23 mouse cellular contexts compared by ENCODE assay signal in the genomic region with DNA sequence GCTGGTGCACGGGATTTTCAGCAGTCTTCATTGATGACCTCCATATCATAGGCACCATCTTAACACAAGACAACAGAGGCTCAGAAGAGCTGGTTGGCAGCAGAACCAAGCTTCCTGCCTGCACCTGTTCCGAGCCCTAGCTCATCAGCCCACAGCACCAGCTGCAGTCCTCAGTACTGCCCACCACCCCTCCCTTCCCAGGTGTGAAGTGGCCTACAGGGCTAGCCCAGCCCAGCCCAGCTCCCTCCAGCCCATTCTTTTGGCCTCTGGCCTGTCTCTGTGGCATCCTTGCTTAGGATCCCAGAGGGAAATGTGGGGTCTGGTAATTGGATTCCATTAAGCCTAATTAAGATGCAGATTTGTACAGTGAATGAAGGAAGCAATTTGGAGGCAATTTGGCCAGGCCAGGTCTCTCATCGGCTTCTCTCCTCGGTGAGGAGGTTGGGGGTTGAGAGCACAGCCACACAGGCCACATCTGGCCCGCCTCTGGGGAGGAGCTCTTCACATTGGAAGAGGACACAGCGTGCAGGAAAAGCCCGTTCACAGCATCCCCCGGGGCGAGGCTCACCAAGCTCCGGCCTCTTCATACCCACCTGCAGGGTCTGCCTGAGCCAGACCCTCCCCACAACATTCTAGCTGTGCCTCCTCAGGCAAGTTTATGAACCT. TPM values are rescaled to one million over a fixed set of nuclear protein-coding genes. Genes with fewer than 3 reads are reported as not detected.
DNase-seq lines count a peak whose midpoint lies in the region; ATAC-seq and TF ChIP-seq lines count a peak whose summit lies in the region.
"Had no signal": no experiment of that assay in that cellular context is flagged by ENCODE, and none has a peak within 500 bp of the region (broad histone marks: within the 10 kb centered on the region; RNA-seq: fewer than 3 reads in every experiment).

No protein-coding gene starts in this region.

- 25% methylated on average over 10 of the region's 10 CpGs for WGBS in forebrain, embryonic 14.5 days
- 36% methylated on average over 10 of the region's 10 CpGs for WGBS in forebrain, embryonic 11.5 days
- WGBS in midbrain, embryonic 16.5 days: 42% methylated on average over 10 of the region's 10 CpGs
- WGBS in midbrain, embryonic 15.5 days: 35% methylated on average over 10 of the region's 10 CpGs
- WGBS in forebrain, postnatal 0 days: 32% methylated on average over 10 of the region's 10 CpGs
- 28% methylated on average over 10 of the region's 10 CpGs for WGBS in neural tube, embryonic 15.5 days

- H3K27me3 ChIP-seq in forebrain, embryonic 14.5 days (replicated peaks; ENCODE audit: control insufficient read depth, insufficient read depth, low read length): no peaks in the 10 kb centered on the region
- H3K27me3 ChIP-seq in forebrain, embryonic 11.5 days (ENCODE audit: control insufficient read depth, insufficient read depth, low read length): no peaks in the 10 kb centered on the region
- no peaks in the 10 kb centered on the region for H3K27me3 ChIP-seq in midbrain, embryonic 16.5 days (ENCODE audit: control insufficient read depth, insufficient read depth, low read depth, low read length)
- no peaks in the 10 kb centered on the region for H3K27me3 ChIP-seq in midbrain, embryonic 15.5 days (replicated peaks)
- H3K27me3 ChIP-seq in forebrain, postnatal 0 days (ENCODE audit: insufficient read depth, low read length): no peaks in the 10 kb centered on the region
- no peaks in the 10 kb centered on the region for H3K27me3 ChIP-seq in neural tube, embryonic 15.5 days (replicated peaks)
- H3K27me3 ChIP-seq: Patski had no signal

- no peaks in the 10 kb centered on the region for H3K36me3 ChIP-seq in forebrain, embryonic 14.5 days (ENCODE audit: control insufficient read depth, insufficient read depth, low read length)
- no peaks in the 10 kb centered on the region for H3K36me3 ChIP-seq in forebrain, embryonic 11.5 days (ENCODE audit: control insufficient read depth, insufficient read depth, low read length)
- H3K36me3 ChIP-seq in midbrain, embryonic 16.5 days (ENCODE audit: control insufficient read depth, insufficient read depth, low read length): no peaks in the 10 kb centered on the region
- no peaks in the 10 kb centered on the region for H3K36me3 ChIP-seq in midbrain, embryonic 15.5 days (replicated peaks)
- no peaks in the 10 kb centered on the region for H3K36me3 ChIP-seq in forebrain, postnatal 0 days (ENCODE audit: insufficient read depth)
- H3K36me3 ChIP-seq in neural tube, embryonic 15.5 days: no peaks in the 10 kb centered on the region
- H3K36me3 ChIP-seq: heart, embryonic 12.5 days had no signal

- H3K4me2 ChIP-seq in forebrain, embryonic 14.5 days (ENCODE audit: low read length): no peak overlapping the region
- no peak overlapping the region for H3K4me2 ChIP-seq in forebrain, embryonic 11.5 days (ENCODE audit: low read depth, low read length, severe bottlenecking)
- H3K4me2 ChIP-seq in midbrain, embryonic 16.5 days (ENCODE audit: low read length): no peak overlapping the region
- no peak overlapping the region for H3K4me2 ChIP-seq in midbrain, embryonic 15.5 days
- no peak overlapping the region for H3K4me2 ChIP-seq in forebrain, postnatal 0 days (ENCODE audit: low read depth)
- H3K4me2 ChIP-seq in neural tube, embryonic 15.5 days: no peak overlapping the region
- H3K4me2 ChIP-seq: heart, embryonic 12.5 days had no signal

- H3K4me1 ChIP-seq in forebrain, embryonic 14.5 days (ENCODE audit: control insufficient read depth, insufficient read depth, low read length): no peaks in the 10 kb centered on the region
- H3K4me1 ChIP-seq in forebrain, embryonic 11.5 days (replicated peaks; ENCODE audit: control insufficient read depth, insufficient read depth, low read length): no peaks in the 10 kb centered on the region
- peaks cover 4% of the 10 kb centered on the region; the same call in 1 of the 2 replicates for H3K4me1 ChIP-seq in midbrain, embryonic 16.5 days (ENCODE audit: control insufficient read depth, insufficient read depth, low read length)
- H3K4me1 ChIP-seq in midbrain, embryonic 15.5 days: 0 out of 2 replicates have a peak, but pooled peaks cover 3% of the 10 kb centered on the region
- peaks cover 2% of the 10 kb centered on the region; the same call in 1 of the 2 replicates for H3K4me1 ChIP-seq in forebrain, postnatal 0 days (ENCODE audit: insufficient read depth)
- H3K4me1 ChIP-seq in neural tube, embryonic 15.5 days: peaks cover 8% of the 10 kb centered on the region; the same call in 1 of the 2 replicates
- H3K4me1 ChIP-seq: heart, embryonic 12.5 days had no signal

- no peak overlapping the region for H3K9ac ChIP-seq in forebrain, embryonic 14.5 days (ENCODE audit: low read length)
- no peak overlapping the region for H3K9ac ChIP-seq in forebrain, embryonic 11.5 days (ENCODE audit: low read length)
- no peak overlapping the region for H3K9ac ChIP-seq in midbrain, embryonic 16.5 days (ENCODE audit: low read depth, low read length)
- H3K9ac ChIP-seq in midbrain, embryonic 15.5 days: no peak overlapping the region
- H3K9ac ChIP-seq in forebrain, postnatal 0 days: no peak overlapping the region
- no peak overlapping the region for H3K9ac ChIP-seq in neural tube, embryonic 15.5 days (replicated peaks)
- H3K9ac ChIP-seq: heart, embryonic 12.5 days; liver, postnatal 0 days had no signal

- no peak overlapping the region for H3K27ac ChIP-seq in forebrain, embryonic 14.5 days (ENCODE audit: low read depth, low read length)
- no peak overlapping the region for H3K27ac ChIP-seq in forebrain, embryonic 11.5 days (ENCODE audit: low read depth, low read length)
- H3K27ac ChIP-seq in midbrain, embryonic 16.5 days (ENCODE audit: low read length): 0 out of 2 replicates have a peak overlapping the region, but pooled peaks have one; percentile 6
- H3K27ac ChIP-seq in midbrain, embryonic 15.5 days: no peak overlapping the region
- H3K27ac ChIP-seq in forebrain, postnatal 0 days (ENCODE audit: low read depth, low read length): no peak overlapping the region
- no peak overlapping the region for H3K27ac ChIP-seq in neural tube, embryonic 15.5 days (replicated peaks)
- H3K27ac ChIP-seq: gastrocnemius, adult 2 months had no signal

- DNase-seq in forebrain, embryonic 14.5 days (ENCODE audit: low spot score): peak; percentile 27
- DNase-seq in forebrain, embryonic 11.5 days (ENCODE audit: low spot score): no peak
- DNase-seq in forebrain, postnatal 0 days: no peak
- no peak for DNase-seq in c-Kit-positive CD71-positive TER-119-positive erythroid progenitor cells, embryonic 14.5 days (ENCODE audit: low spot score)
- DNase-seq: adrenal gland, adult 8-10 months; cerebellum, adult 11-12 months; gastrocnemius, adult 2 months; heart, postnatal 14 days; kidney, adult 8-10 months; kidney, postnatal 25 days; liver, postnatal 0 days; lung, postnatal 14 days; right cerebral cortex, adult 18-20 months; thymus, postnatal 36 days had no signal

- 0 out of 2 replicates have a peak, but pooled peaks cover 6% of the 10 kb centered on the region for H3K9me3 ChIP-seq in forebrain, embryonic 14.5 days (replicated peaks; ENCODE audit: control insufficient read depth, low read length)
- no peaks in the 10 kb centered on the region; the same call in 1 of the 2 replicates for H3K9me3 ChIP-seq in forebrain, embryonic 11.5 days (ENCODE audit: control insufficient read depth, low read length)
- peaks cover 2% of the 10 kb centered on the region; the same call in 1 of the 2 replicates for H3K9me3 ChIP-seq in midbrain, embryonic 16.5 days (replicated peaks; ENCODE audit: control insufficient read depth, low read length, poor library complexity, severe bottlenecking)
- H3K9me3 ChIP-seq in midbrain, embryonic 15.5 days: no peaks in the 10 kb centered on the region
- peaks cover 12% of the 10 kb centered on the region; the same call in 1 of the 2 replicates for H3K9me3 ChIP-seq in forebrain, postnatal 0 days (ENCODE audit: low read length)
- H3K9me3 ChIP-seq in neural tube, embryonic 15.5 days (replicated peaks): 0 out of 2 replicates have a peak, but pooled peaks cover 5% of the 10 kb centered on the region

- no peak overlapping the region for H3K4me3 ChIP-seq in forebrain, embryonic 14.5 days (ENCODE audit: low read depth, low read length)
- H3K4me3 ChIP-seq in forebrain, embryonic 11.5 days (ENCODE audit: low read depth, low read length): no peak overlapping the region
- no peak overlapping the region for H3K4me3 ChIP-seq in midbrain, embryonic 16.5 days (ENCODE audit: low read depth, low read length)
- H3K4me3 ChIP-seq in midbrain, embryonic 15.5 days: no peak overlapping the region
- H3K4me3 ChIP-seq in forebrain, postnatal 0 days (ENCODE audit: low read depth, low read length): no peak overlapping the region
- H3K4me3 ChIP-seq in neural tube, embryonic 15.5 days (replicated peaks): no peak overlapping the region
- H3K4me3 ChIP-seq: gastrocnemius, adult 2 months; heart, embryonic 12.5 days; megakaryocyte, embryonic 14.5 days had no signal

- no peak for TF ChIP-seq CTCF in forebrain, postnatal 0 days (IDR thresholded peaks at IDR 0.05; ENCODE audit: low read depth)

- no peak for ATAC-seq in forebrain, embryonic 14.5 days
- ATAC-seq in forebrain, embryonic 11.5 days (replicated peaks; ENCODE audit: low FRiP score): no peak
- ATAC-seq in midbrain, embryonic 16.5 days: no peak
- no peak; the same call in 1 of the 2 replicates for ATAC-seq in midbrain, embryonic 15.5 days (replicated peaks)
- peak; percentile 42 for ATAC-seq in forebrain, postnatal 0 days
- 0 out of 2 replicates have a peak, but pooled peaks have one; percentile 31 for ATAC-seq in neural tube, embryonic 15.5 days (ENCODE audit: low FRiP score)
- no peak for ATAC-seq in granulocyte monocyte progenitor cell, adult 5-6 weeks (replicated peaks; ENCODE audit: poor library complexity, severe bottlenecking)
- ATAC-seq: CD4-positive, CD25-positive, alpha-beta regulatory T cell, adult 4 months; liver, postnatal 0 days; Patski had no signal

RNA-seq across cellular contexts. Expression of a gene that starts 43.2 kb away (rescaled TPM):
- 0.36 and 0.62 TPM in 2 replicates for polyA plus RNA-seq in forebrain, embryonic 14.5 days (2014; fragmentation: Nextera tagmentation; extraction: Ambion mirVana)
- 0.33 and 0.47 TPM in 2 replicates for polyA plus RNA-seq in forebrain, embryonic 11.5 days (2014; fragmentation: Nextera tagmentation; extraction: Ambion mirVana)
- 1.5 and 1.8 TPM in 2 replicates for polyA plus RNA-seq in midbrain, embryonic 16.5 days (2015; fragmentation: Nextera tagmentation; extraction: Ambion mirVana)
- polyA plus RNA-seq in midbrain, embryonic 15.5 days (2015; fragmentation: Nextera tagmentation; extraction: Ambion mirVana): 0.89 and 0.93 TPM in 2 replicates
- 3.0 and 3.6 TPM in 2 replicates for total RNA-seq in forebrain, postnatal 0 days (2014; rRNA removed)
- 1.0 and 2.6 TPM in 2 replicates for polyA plus RNA-seq in forebrain, postnatal 0 days (2015; fragmentation: Nextera tagmentation; extraction: Ambion mirVana)
- 0.59 and 0.95 TPM in 2 replicates for polyA plus RNA-seq in neural tube, embryonic 15.5 days (2015; fragmentation: Nextera tagmentation; extraction: Ambion mirVana)
- not detected in 2 replicates for total RNA-seq in granulocyte monocyte progenitor cell, adult 5-6 weeks (2014; fragmentation: Nextera tagmentation)
- not detected in 2 replicates for total RNA-seq in granulocyte monocyte progenitor cell, adult 5-6 weeks (2017)
- total RNA-seq: liver, adult 2 months had no signal
- polyA plus RNA-seq: CD4-positive, CD25-positive, alpha-beta regulatory T cell, adult 4 months; heart, embryonic 12.5 days; liver, postnatal 0 days; Patski had no signal

Comparison
In these comparisons a context has a peak if more than half of its experiments do, and no peak if none do; other contexts are left out.
1. ATAC-seq: peak in forebrain, postnatal 0 days (single experiment) and neural tube, embryonic 15.5 days (single experiment); none in forebrain, embryonic 14.5 days (single experiment), forebrain, embryonic 11.5 days (single experiment), midbrain, embryonic 16.5 days (single experiment), midbrain, embryonic 15.5 days (single experiment) and granulocyte monocyte progenitor cell, adult 5-6 weeks (single experiment).